Mouse (Mus musculus) heart, postnatal 14 days (tissue): ENCODE data around the gene Olfr855. TPM values are rescaled to one million over a fixed set of nuclear protein-coding genes. Genes with fewer than 3 reads are reported as not detected.

Experiments
- DNase-seq, 2 experiments: peaks; one replicate each; pipeline ENCODE4 v3.0.0; 2021 to 2022
- intact Hi-C: fragments of 180-260 bp; cut with DNase I; formaldehyde crosslinking; loops from one replicate; pipeline ENCODE4 v1.15.1; 2025
- long read RNA-seq, 2 experiments: library from polyadenylated mRNA; stranded (forward); transcript quantifications; one replicate each; pipeline ENCODE4 v2.0.0; 2021
- total RNA-seq, 2 experiments: library from RNA; stranded (reverse); gene quantifications; 2 replicates each; pipeline ENCODE4 v1.2.3; 2021

The Olfr855 gene
- total RNA-seq = not detected
- long read RNA-seq, experiment 1 = 0 reads
- long read RNA-seq, experiment 2 = 0 reads

DNA sequence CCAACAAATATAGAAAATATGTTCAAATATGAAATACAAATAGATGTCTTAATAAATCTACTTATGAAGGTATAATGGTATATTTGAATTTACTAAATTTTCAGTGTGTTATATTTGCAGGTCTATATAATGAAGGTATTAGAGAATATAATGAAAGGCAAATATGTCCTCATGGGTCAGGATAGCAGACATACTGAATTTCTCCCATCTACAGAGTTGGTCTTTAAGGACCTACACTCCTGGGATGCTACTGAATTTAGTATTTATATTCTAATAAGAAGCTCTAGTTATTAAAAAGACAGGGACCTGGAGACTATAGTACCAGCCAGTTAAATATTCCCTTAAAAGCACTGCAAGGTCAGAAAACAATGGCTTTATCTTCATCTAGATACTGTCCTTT lies at the start of gene Olfr855:
Gene Olfr855 (plus strand): TSS at position 301 of the 400 bp plus-strand sequence.
- intact Hi-C loops = no loop called here
- no peak for DNase-seq

DNA sequence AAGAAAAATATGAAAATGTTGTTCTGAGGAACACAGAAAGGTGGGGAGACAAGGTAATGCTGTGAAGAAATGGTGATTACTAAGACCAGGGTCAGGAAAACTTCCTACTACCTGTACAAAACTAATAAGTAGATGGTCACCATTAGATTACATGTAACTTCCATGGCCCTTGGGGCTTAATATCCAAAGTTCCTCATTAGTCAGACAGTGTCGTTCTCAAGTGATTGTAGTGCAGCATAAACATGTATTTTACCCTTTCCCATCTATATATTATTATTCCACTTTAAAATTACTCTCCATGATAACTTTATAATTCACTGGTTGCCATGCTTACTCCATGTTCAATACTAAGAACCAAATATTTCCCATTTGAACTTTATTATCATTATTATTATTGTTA lies 41.4 kb upstream of the Olfr855 start, which contains the start of gene Olfr853:
Gene Olfr853 (minus strand): TSS at position 101 of the 400 bp plus-strand sequence.
- intact Hi-C loops = no loop called here

GRCm38 (mm10) chr9:19567282-19567681 lies 15.1 kb upstream of the Olfr855 start, which contains the start of gene Olfr854:
Gene Olfr854, minus strand, starts transcription at chr9:19567382.
- intact Hi-C loops = no loop called here
- no peak for DNase-seq

More for the DNA sequence above, 41.4 kb upstream of the Olfr855 start, which contains the start of gene Olfr853:
- no peak for DNase-seq

- no peak for DNase-seq
- intact Hi-C loops = loop anchor here (5.0 kb wide), 1 partner anchor 1329 kb away; the partner anchor contains the start of gene Chordc1
Observed at GRCm38 (mm10) chr9:19621297-19621696, 38.9 kb downstream of the Olfr855 start.

DNA sequence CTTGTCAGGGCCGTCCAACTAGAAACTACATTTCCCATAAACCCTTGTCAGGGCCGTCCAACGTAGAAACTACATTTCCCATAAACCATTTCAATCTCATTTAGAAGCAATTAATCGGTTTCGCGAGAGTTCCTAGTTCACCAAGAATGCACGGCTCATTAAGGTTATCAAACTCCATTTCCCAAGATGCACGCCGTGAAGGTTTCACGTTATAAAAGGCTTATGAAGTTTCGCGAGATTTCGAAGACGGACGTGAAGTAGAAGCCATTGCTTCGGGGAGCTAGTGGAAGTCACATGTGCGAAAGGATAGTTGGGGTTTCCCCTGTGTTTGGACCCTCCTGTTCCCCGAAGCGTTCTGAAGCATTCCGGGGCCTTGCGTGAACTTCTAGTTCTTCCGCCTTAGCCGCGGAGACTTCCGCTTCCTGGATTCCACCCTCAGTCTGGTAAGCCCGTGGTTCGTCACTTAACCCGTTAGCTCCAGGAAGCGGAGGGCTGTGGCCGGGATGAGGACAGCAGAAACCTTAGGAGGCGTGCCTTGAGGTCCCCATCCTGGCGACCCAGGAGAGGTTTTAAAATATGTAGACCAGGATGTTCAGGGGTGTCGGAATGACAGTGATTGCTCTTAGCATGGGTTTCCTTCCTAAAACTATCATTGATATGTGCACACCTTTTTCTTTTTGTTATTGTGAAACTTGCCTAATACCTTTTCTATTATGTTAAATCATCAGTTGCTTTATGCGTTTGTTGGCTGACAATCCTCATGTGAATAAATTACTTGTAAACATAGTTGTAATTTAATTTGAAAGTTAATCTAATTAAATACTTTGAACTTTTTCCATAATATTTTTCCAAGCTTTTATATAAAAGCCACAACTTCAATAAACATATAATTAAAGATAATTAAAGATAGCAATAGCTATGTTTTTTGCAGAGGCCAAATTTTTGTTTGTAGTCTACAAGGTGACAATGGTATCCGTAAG lies 39.7 kb downstream of the Olfr855 start, which contains the start of gene Zfp317:
Gene Zfp317 (plus strand): TSS at position 260 of the 980 bp plus-strand sequence.
- peak; percentile 79 to 82 for DNase-seq
- intact Hi-C loops = loop anchor here (5.0 kb wide), 1 partner anchor 1330 kb away; the partner anchor contains the start of gene Chordc1

GRCm38 (mm10) chr9:19629574-19629973 lies 47.2 kb downstream of the Olfr855 start:
- DNase-seq = no peak
- intact Hi-C loops = no loop called here

Other genes starting within 250 kb of the Olfr855 start
- not detected for gene Olfr845, start 246.2 kb upstream of the Olfr855 start, total RNA-seq
- not detected for gene Olfr846, start 218.6 kb upstream of the Olfr855 start, total RNA-seq
- gene Olfr847, start 203.9 kb upstream of the Olfr855 start, total RNA-seq = not detected
- gene Olfr849, start 142.4 kb upstream of the Olfr855 start, total RNA-seq = not detected
- not detected for gene Olfr850, start 104.4 kb upstream of the Olfr855 start, total RNA-seq
- gene Olfr851, start 89.3 kb upstream of the Olfr855 start, total RNA-seq = not detected
- gene Olfr853, start 41.5 kb upstream of the Olfr855 start, total RNA-seq = not detected
- gene Olfr854, start 15.2 kb upstream of the Olfr855 start, total RNA-seq = not detected
- 10 to 100 TPM; 12.6 to 13.3 TPM for gene Zfp317, start 39.5 kb downstream of the Olfr855 start, total RNA-seq
- gene Olfr857, start 126.8 kb downstream of the Olfr855 start, total RNA-seq = not detected
- not detected for gene Olfr58, start 197.7 kb downstream of the Olfr855 start, total RNA-seq
- not detected for gene Olfr859, start 222.3 kb downstream of the Olfr855 start, total RNA-seq